In the genomic region with DNA sequence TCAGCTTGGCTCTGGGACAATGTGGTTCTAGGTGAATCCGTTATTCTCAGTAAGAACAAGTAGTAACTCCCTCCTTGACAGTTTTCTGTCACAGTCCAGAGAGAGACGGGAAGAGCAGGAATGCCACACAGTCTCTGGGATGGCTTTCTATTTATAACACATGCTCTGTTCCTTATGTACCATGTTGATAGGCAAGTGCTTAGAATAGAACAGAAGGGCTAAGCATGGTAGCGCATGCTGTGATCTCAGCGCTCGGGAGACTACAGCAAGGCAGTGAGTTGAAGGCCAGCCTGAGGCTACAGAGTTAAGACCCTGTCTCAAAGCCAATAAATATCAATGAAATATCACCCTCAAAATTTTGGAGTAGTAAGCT, we compare ENCODE assay signal across 16 mouse cellular contexts.
DNase-seq lines count a peak whose midpoint lies in the region; ATAC-seq and TF ChIP-seq lines count a peak whose summit lies in the region.
"Had no signal": no experiment of that assay in that cellular context is flagged by ENCODE, and none has a peak within 500 bp of the region (broad histone marks: within the 10 kb centered on the region; RNA-seq: fewer than 3 reads in every experiment).

No protein-coding gene starts in this region.

- 0 out of 2 replicates have a peak, but pooled peaks cover 10% of the 10 kb centered on the region for H3K4me1 ChIP-seq in heart, embryonic 11.5 days (ENCODE audit: control insufficient read depth, insufficient read depth, low read length)
- H3K4me1 ChIP-seq in cerebellum, adult 2 months (ENCODE audit: control insufficient read depth, insufficient read depth, low read length): peaks cover 3% of the 10 kb centered on the region; the same call in 1 of the 2 replicates
- H3K4me1 ChIP-seq: liver, embryonic 15.5 days; midbrain, embryonic 10.5 days had no signal

- peak; percentile 59; the same call in 1 of the 2 replicates for ATAC-seq in heart, embryonic 11.5 days (replicated peaks; ENCODE audit: insufficient number of reproducible peaks, low FRiP score, low TSS enrichment)
- ATAC-seq: CD4-positive, CD25-positive, alpha-beta regulatory T cell, adult 4 months had no signal

- intact Hi-C loops in heart, postnatal 25 days (cut with DNase I): no loop called here

- no peaks in the 10 kb centered on the region for H3K36me3 ChIP-seq in heart, embryonic 11.5 days (ENCODE audit: control insufficient read depth, insufficient read depth, low read length)
- H3K36me3 ChIP-seq: limb, embryonic 12.5 days; liver, embryonic 15.5 days had no signal

- no peak for TF ChIP-seq CTCF in cerebellum, adult 2 months (IDR thresholded peaks at IDR 0.05; ENCODE audit: borderline replicate concordance, insufficient read depth, low read depth, low read length)

- no peaks in the 10 kb centered on the region for H3K27me3 ChIP-seq in heart, embryonic 11.5 days (ENCODE audit: control insufficient read depth, insufficient read depth, low read length)
- no peaks in the 10 kb centered on the region for H3K27me3 ChIP-seq in cerebellum, adult 2 months (ENCODE audit: control insufficient read depth, insufficient read depth, low read length)
- H3K27me3 ChIP-seq: liver, embryonic 15.5 days; neural tube, embryonic 13.5 days had no signal

- DNase-seq in heart, adult 8-10 months (ENCODE audit: low spot score): peak; percentile 16
- DNase-seq in heart, postnatal 25 days (ENCODE audit: low spot score): no peak
- DNase-seq in testis, postnatal 10 days (ENCODE audit: low spot score): peak; percentile 15
- no peak for DNase-seq in testis, postnatal 14 days (ENCODE audit: low spot score)
- no peak for DNase-seq in cerebellum, adult 2 months
- no peak for DNase-seq in cerebellum, postnatal 36 days
- DNase-seq: adrenal gland, adult 2 months; kidney, postnatal 25 days; lung, postnatal 10 days had no signal

- 44% methylated on average over 5 of the region's 5 CpGs for WGBS in heart, embryonic 11.5 days (ENCODE audit: insufficient replicate concordance)
- WGBS in cerebellum, adult 2 months: 32% methylated on average over 5 of the region's 5 CpGs

- no peak for TF ChIP-seq POLR2A in cerebellum, adult 2 months (IDR thresholded peaks at IDR 0.05; ENCODE audit: borderline replicate concordance, insufficient read depth, low read length)

- H3K9ac ChIP-seq in heart, embryonic 11.5 days (ENCODE audit: low read depth, low read length): no peak overlapping the region
- H3K9ac ChIP-seq: limb, embryonic 12.5 days; liver, embryonic 15.5 days; neural tube, embryonic 13.5 days had no signal

- no peak overlapping the region for H3K4me3 ChIP-seq in heart, embryonic 11.5 days (ENCODE audit: low read depth, low read length)
- H3K4me3 ChIP-seq in cerebellum, adult 2 months (replicated peaks; ENCODE audit: insufficient read depth, low read depth, low read length): no peak overlapping the region
- H3K4me3 ChIP-seq: erythroblast, embryonic 14.5 days; limb, embryonic 12.5 days; liver, embryonic 15.5 days; midbrain, embryonic 10.5 days; neural tube, embryonic 13.5 days had no signal

- peak overlapping the region; percentile 41 for H3K4me2 ChIP-seq in heart, embryonic 11.5 days
- H3K4me2 ChIP-seq: limb, embryonic 12.5 days; liver, embryonic 15.5 days; neural tube, embryonic 13.5 days had no signal

- peak overlapping the region; percentile 85 for H3K27ac ChIP-seq in heart, embryonic 11.5 days (ENCODE audit: low read depth, low read length)
- no peak overlapping the region for H3K27ac ChIP-seq in cerebellum, adult 2 months (ENCODE audit: insufficient read depth, low read length)
- H3K27ac ChIP-seq: limb, embryonic 12.5 days; liver, embryonic 15.5 days; midbrain, embryonic 10.5 days; neural tube, embryonic 13.5 days had no signal

- no peaks in the 10 kb centered on the region for H3K9me3 ChIP-seq in heart, embryonic 11.5 days (replicated peaks; ENCODE audit: control insufficient read depth, low read length)
- H3K9me3 ChIP-seq: limb, embryonic 12.5 days; liver, embryonic 15.5 days; midbrain, embryonic 10.5 days; neural tube, embryonic 13.5 days had no signal

Comparison
In these comparisons a context has a peak if more than half of its experiments do, and no peak if none do; other contexts are left out.
1. DNase-seq: peak in heart, adult 8-10 months (single experiment) and testis, postnatal 10 days (single experiment); none in heart, postnatal 25 days (single experiment), testis, postnatal 14 days (single experiment), cerebellum, adult 2 months (0 of 2) and cerebellum, postnatal 36 days (0 of 2).